Mouse (Mus musculus): ENCODE measurements around the gene Zcchc14.

The Zcchc14 gene

GRCm38 (mm10) chr8:121663101-121663500, 10.4 kb upstream of the Zcchc14 start:
- no peak for DNase-seq (ENCODE audit: low spot score)

- DNase-seq (ENCODE audit: low spot score): peak; percentile 50
Measured at GRCm38 (mm10) chr8:121661631-121662357, 9.1 kb upstream of the Zcchc14 start.

- DNase-seq (ENCODE audit: low spot score): no peak
Measured at GRCm38 (mm10) chr8:121660602-121661001, 7.9 kb upstream of the Zcchc14 start.

GRCm38 (mm10) chr8:121654966-121655494, 2.3 kb upstream of the Zcchc14 start:
- no peak for DNase-seq (ENCODE audit: low spot score)

GRCm38 (mm10) chr8:121654131-121654530, 1.4 kb upstream of the Zcchc14 start:
- no peak for DNase-seq (ENCODE audit: low spot score)

- DNase-seq (ENCODE audit: low spot score): no peak
Measured at GRCm38 (mm10) chr8:121653340-121654019, 779 bp upstream of the Zcchc14 start.

GRCm38 (mm10) chr8:121651874-121652361, 783 bp downstream of the Zcchc14 start:
- DNase-seq (ENCODE audit: low spot score): no peak

GRCm38 (mm10) chr8:121651308-121651873, 1.3 kb downstream of the Zcchc14 start:
- no peak for DNase-seq (ENCODE audit: low spot score)

GRCm38 (mm10) chr8:121650389-121651307, 2.1 kb downstream of the Zcchc14 start:
- DNase-seq (ENCODE audit: low spot score): no peak

- no peak for DNase-seq (ENCODE audit: low spot score)
Measured at GRCm38 (mm10) chr8:121649904-121650303, 2.8 kb downstream of the Zcchc14 start.

GRCm38 (mm10) chr8:121649423-121649822, 3.3 kb downstream of the Zcchc14 start:
- no peak for DNase-seq (ENCODE audit: low spot score)

GRCm38 (mm10) chr8:121648451-121648850, 4.2 kb downstream of the Zcchc14 start:
- DNase-seq (ENCODE audit: low spot score): no peak

- DNase-seq (ENCODE audit: low spot score): peak; percentile 70
Measured at GRCm38 (mm10) chr8:121647511-121648215, 5.0 kb downstream of the Zcchc14 start.

- no peak for DNase-seq (ENCODE audit: low spot score)
Measured at GRCm38 (mm10) chr8:121643384-121643783, 9.3 kb downstream of the Zcchc14 start.

GRCm38 (mm10) chr8:121642804-121643203, 9.9 kb downstream of the Zcchc14 start:
- no peak for DNase-seq (ENCODE audit: low spot score)

GRCm38 (mm10) chr8:121636180-121636579, 16.5 kb downstream of the Zcchc14 start:
- DNase-seq (ENCODE audit: low spot score): no peak

GRCm38 (mm10) chr8:121635534-121635933, 17.2 kb downstream of the Zcchc14 start:
- DNase-seq (ENCODE audit: low spot score): no peak

GRCm38 (mm10) chr8:121632401-121632800, 20.3 kb downstream of the Zcchc14 start:
- no peak for DNase-seq (ENCODE audit: low spot score)

- peak; percentile 42 for DNase-seq (ENCODE audit: low spot score)
Measured at GRCm38 (mm10) chr8:121631645-121632071, 21.0 kb downstream of the Zcchc14 start.

- DNase-seq (ENCODE audit: low spot score): no peak
Measured at GRCm38 (mm10) chr8:121628681-121629080, 24.0 kb downstream of the Zcchc14 start.

GRCm38 (mm10) chr8:121623043-121623442, 29.7 kb downstream of the Zcchc14 start:
- no peak for DNase-seq (ENCODE audit: low spot score)

All from yolk sac, embryonic 10.5 days (tissue).